Mouse (Mus musculus) mouse embryonic stem cell (cell line): Measurements from ENCODE around the gene Hnrnpu.

Experiments
- in situ Hi-C, 2 experiments: fragments of 300-500 bp; cut with MboI; formaldehyde crosslinking; loops; 1 replicate in 1 of 2; 3 replicates in 1 of 2; pipeline ENCODE4 v1.14.3; 2019 to 2020; ENCODE audit warnings: low sequenced_read_pairs in 2 of 2, low pct_unique_long_range_greater_than_20kb in 1 of 2, mixed read lengths in 1 of 2; ENCODE audit not compliant: unreplicated experiment in 1 of 2

Gene Hnrnpu

GRCm38 (mm10) chr1:178344071-178344805 is 6.6 kb upstream of the Hnrnpu start:
- in situ Hi-C loops = loop anchor here in 1 of 2 experiments (25.0 kb wide), 1 partner anchor 1418 kb away; no protein-coding TSS in a partner anchor

GRCm38 (mm10) chr1:178342612-178343011 is 5.0 kb upstream of the Hnrnpu start:
- in situ Hi-C loops = loop anchor here in 1 of 2 experiments (25.0 kb wide), 1 partner anchor 1420 kb away; no protein-coding TSS in a partner anchor

GRCm38 (mm10) chr1:178342063-178342462 is 4.5 kb upstream of the Hnrnpu start:
- in situ Hi-C loops = loop anchor here in 1 of 2 experiments (25.0 kb wide), 1 partner anchor 1420 kb away; no protein-coding TSS in a partner anchor

- in situ Hi-C loops = loop anchor here in 1 of 2 experiments (25.0 kb wide), 1 partner anchor 1421 kb away; no protein-coding TSS in a partner anchor
Observed at GRCm38 (mm10) chr1:178341435-178341834, 3.8 kb upstream of the Hnrnpu start.

- in situ Hi-C loops = loop anchor here in 1 of 2 experiments (25.0 kb wide), 1 partner anchor 1422 kb away; no protein-coding TSS in a partner anchor
Observed at GRCm38 (mm10) chr1:178340213-178340612, 2.6 kb upstream of the Hnrnpu start.

GRCm38 (mm10) chr1:178338318-178338641 is 683 bp upstream of the Hnrnpu start:
- in situ Hi-C loops = loop anchor here in 1 of 2 experiments (25.0 kb wide), 1 partner anchor 1424 kb away; no protein-coding TSS in a partner anchor

GRCm38 (mm10) chr1:178336777-178337481 is 668 bp downstream of the Hnrnpu start:
- in situ Hi-C loops = loop anchor here in 1 of 2 experiments (25.0 kb wide), 1 partner anchor 1425 kb away; no protein-coding TSS in a partner anchor

- in situ Hi-C loops = loop anchor here in 1 of 2 experiments (25.0 kb wide), 1 partner anchor 1426 kb away; no protein-coding TSS in a partner anchor
Observed at GRCm38 (mm10) chr1:178336289-178336775, 1.3 kb downstream of the Hnrnpu start.

GRCm38 (mm10) chr1:178335860-178336261 is 1.7 kb downstream of the Hnrnpu start:
- in situ Hi-C loops = loop anchor here in 1 of 2 experiments (25.0 kb wide), 1 partner anchor 1426 kb away; no protein-coding TSS in a partner anchor

GRCm38 (mm10) chr1:178329946-178330345 is 7.7 kb downstream of the Hnrnpu start:
- in situ Hi-C loops = loop anchor here in 1 of 2 experiments (25.0 kb wide), 1 partner anchor 1432 kb away; no protein-coding TSS in a partner anchor

GRCm38 (mm10) chr1:178329017-178329416 is 8.6 kb downstream of the Hnrnpu start:
- in situ Hi-C loops = loop anchor here in 1 of 2 experiments (25.0 kb wide), 1 partner anchor 1433 kb away; no protein-coding TSS in a partner anchor

- in situ Hi-C loops = loop anchor here in 1 of 2 experiments (25.0 kb wide), 1 partner anchor 1435 kb away; no protein-coding TSS in a partner anchor
Observed at GRCm38 (mm10) chr1:178326950-178327349, 10.6 kb downstream of the Hnrnpu start.

- in situ Hi-C loops = loop anchor here in 1 of 2 experiments (25.0 kb wide), 1 partner anchor 1436 kb away; no protein-coding TSS in a partner anchor
Observed at GRCm38 (mm10) chr1:178326357-178326756, 11.2 kb downstream of the Hnrnpu start.

- in situ Hi-C loops = no loop called here
Observed at GRCm38 (mm10) chr1:178324568-178324967, 13.0 kb downstream of the Hnrnpu start.

- in situ Hi-C loops = no loop called here
Observed at GRCm38 (mm10) chr1:178323235-178323634, 14.4 kb downstream of the Hnrnpu start.

GRCm38 (mm10) chr1:178321730-178322357 is 15.8 kb downstream of the Hnrnpu start:
- in situ Hi-C loops = no loop called here

- in situ Hi-C loops = no loop called here
Observed at GRCm38 (mm10) chr1:178320723-178321590, 16.6 kb downstream of the Hnrnpu start.
